Mouse (Mus musculus) C2C12 (cell line): ENCODE results near the gene Crtap.

Experiments used
- CEBPB ChIP-seq: IDR thresholded peaks from one replicate; pipeline ENCODE4 v1.6.1; 2011; ENCODE audit warnings: low read depth, mild to moderate bottlenecking, control low read depth, moderate library complexity
- CTCF ChIP-seq: IDR thresholded peaks from one replicate; pipeline ENCODE4 v1.5.1; 2011; ENCODE audit not compliant: control insufficient read depth, insufficient read depth, insufficient read length
- FOSL1 ChIP-seq: IDR thresholded peaks from one replicate; pipeline ENCODE4 v1.8.0; 2011; ENCODE audit warnings: mild to moderate bottlenecking, low read length; ENCODE audit not compliant: poor library complexity, insufficient read depth, severe bottlenecking
- MAX ChIP-seq: IDR thresholded peaks from one replicate; pipeline ENCODE4 v1.6.1; 2011; ENCODE audit warnings: mild to moderate bottlenecking, control low read depth
- MYOG ChIP-seq: IDR thresholded peaks from one replicate; pipeline ENCODE4 v1.6.1; 2011; ENCODE audit not compliant: control insufficient read depth, insufficient read length; ENCODE audit errors: extremely low read depth
- USF1 ChIP-seq: IDR thresholded peaks from one replicate; pipeline ENCODE4 v1.6.1; 2011; ENCODE audit warnings: low read depth, mild to moderate bottlenecking, control low read depth, moderate library complexity

DNA sequence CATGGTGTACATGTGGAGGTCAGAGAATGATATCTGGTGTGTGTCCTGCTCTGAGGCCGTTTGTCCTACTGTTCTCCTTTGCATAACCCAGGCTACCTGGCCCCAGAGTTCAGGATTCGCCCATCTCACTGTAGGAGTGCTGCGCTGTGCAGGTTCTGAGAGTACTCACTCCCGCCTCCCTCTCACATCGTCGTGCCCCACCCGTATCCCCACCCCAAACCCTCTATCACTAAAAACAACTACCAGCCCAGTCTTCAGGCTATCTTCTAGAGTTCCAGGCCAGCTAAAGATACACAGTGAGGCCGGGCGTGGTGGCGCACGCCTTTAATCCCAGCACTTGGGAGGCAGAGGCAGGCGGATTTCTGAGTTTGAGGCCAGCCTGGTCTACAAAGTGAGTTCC lies 9.2 kb upstream of the Crtap start:
- TF ChIP-seq CTCF (no peak), USF1 (no peak), MAX (no peak), FOSL1 (no peak), MYOG (no peak), CEBPB (no peak)
